Mouse (Mus musculus) ES-CJ7 (cell line): ENCODE data around the gene Asb2.

Source experiments
- DNase-seq: peaks from one replicate; pipeline ENCODE4 v3.0.0; 2011; ENCODE audit warnings: low read depth, low spot score

The Asb2 gene

DNA sequence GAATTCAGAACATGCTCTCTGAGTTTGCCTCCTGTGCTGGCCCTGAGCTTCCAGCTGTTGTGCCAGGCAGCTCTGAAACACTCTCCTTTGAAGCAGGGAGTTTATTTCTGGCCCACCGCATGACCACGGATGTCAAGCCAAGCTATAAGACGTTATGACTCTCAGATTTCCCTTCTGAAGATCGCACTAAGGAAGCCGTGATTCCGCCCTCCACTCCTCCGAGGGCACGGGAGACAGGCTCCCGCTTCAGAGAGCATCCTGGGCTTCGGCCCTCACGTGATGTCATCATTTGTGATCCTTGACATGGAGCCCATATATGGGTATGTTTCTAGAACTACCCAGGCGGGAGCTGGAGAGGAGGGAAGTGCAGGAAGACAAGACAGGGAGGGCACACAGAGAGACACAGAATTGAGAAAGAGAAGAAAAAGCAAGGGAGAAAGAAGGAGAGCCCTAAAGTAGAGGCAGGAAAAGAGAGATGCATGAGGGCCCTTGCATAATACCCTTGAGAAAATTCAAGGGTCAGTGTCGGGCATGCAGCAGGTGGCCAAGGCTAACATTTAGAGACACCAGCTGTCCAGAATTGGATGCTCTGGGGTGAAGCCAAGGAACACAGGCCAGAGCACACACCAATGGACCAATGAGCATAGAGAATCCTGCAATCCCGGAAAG is at the start of gene Asb2:
Asb2 (minus strand) TSS at position 256 of the 669 bp plus-strand sequence.
- no peak for DNase-seq

DNA sequence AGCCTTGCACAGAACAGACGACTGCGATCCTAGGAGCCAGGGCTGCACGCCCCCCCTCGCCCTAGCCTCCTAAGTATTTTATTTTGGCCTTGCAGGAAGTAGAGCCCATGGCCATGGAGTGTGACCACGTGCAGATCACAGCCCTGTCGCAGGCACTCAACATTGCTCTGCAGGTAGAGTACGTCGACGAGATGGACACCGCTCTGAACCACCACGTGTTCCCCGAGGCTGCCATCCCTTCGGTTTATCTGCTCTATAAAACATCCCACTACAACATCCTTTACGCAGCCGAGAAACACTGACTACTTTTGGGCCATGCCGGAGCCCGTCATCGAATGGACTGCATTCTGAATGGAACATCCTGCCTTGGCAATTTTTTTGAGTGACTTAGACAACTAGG is 48.3 kb upstream of the Asb2 start:
- no peak for DNase-seq

DNA sequence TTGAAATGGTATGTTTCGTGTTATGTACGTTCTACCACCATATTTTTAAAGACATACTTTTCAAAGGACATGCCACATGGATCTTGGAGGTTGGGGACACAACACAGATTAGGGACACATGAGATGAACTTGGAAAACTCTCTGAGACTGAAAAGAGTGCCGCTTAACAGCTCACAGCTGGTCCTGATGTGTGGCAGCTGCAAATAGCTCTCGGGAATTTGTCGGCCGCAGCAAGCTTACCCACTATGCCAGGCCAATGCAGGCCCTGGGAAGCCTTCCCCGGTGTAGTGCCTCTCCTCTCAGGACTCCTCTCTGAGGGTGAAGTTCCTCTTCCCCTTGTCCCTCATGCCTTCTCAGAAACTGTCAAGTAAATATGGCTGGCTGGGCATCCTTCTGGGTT is 41.0 kb upstream of the Asb2 start:
- no peak for DNase-seq

DNA sequence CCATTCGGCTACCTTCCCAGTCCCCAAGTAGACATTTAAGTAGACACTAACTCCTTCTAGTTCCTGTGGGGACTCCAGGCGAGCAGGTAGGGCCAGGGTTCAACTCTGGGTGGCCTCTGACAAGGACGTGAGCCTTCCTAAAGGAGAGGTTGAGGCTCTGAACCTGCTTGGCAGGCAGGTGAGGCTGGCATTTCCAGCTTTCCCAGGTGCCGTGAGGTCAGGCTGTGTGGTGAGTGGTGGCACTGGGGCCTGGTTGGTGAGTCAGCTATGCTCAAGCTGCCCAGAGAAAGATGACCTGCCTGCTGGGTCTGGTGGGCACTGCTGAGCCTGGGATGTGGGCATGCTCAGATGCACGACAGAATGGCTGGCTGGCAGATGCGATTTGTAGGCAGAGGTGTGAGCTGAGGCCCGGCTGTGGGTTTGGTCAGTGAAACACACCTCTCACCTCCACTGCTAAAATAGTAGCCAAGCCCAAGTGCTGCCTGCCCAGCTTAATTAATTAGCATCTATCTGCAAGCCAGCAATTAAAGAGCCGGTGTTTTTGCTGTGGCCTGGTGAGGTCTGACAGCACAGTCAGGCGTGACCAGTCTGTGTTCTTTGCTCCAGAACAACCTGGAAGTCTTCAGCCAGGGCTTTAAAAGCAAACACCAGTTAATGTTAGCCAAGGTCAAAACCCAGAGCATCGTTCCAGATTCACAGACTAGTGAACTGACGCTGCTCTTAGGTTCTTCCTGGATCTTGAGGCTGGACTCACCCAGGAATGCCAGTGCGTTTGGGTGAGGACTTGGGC is 39.9 kb upstream of the Asb2 start:
- no peak for DNase-seq

DNA sequence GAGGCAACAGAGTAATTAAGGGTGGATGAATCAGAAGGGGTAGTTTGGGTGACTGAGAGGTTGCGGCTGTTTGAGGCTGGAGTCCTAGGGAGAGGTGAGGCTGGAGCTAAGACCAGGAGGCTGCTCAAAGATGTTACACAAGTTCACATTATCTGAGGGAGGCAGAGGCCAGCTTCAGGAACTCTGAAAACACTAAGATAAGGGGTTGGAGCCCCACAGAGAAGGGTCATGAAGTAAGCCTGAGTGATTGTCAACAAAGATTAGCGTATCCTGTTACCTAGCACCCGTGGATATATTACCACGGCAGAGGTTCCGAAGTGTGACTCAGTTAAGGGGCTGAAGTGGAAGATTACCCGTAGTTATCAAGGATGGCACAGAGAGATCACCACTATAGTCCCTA is 37.7 kb upstream of the Asb2 start:
- DNase-seq: no peak

DNA sequence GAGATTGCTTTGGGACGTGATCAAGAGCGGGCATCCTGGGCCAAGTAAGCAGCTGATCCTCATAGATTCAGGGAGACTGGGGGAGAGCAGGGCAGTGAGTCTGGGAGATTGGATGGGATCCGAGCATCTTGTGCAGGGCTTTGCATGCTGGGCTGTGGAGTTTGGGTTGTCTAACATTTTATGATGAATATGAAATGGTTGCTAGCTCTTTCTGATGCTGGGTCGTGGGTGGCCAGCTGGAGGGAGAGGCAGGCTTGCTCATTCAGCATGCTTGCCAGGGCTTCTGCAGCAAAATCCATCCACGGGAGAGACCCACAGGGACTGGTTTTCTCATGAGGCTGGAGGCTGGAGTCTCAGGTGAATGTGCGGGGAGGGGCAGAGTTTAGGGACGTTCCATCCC is 35.3 kb upstream of the Asb2 start:
- no peak for DNase-seq

DNA sequence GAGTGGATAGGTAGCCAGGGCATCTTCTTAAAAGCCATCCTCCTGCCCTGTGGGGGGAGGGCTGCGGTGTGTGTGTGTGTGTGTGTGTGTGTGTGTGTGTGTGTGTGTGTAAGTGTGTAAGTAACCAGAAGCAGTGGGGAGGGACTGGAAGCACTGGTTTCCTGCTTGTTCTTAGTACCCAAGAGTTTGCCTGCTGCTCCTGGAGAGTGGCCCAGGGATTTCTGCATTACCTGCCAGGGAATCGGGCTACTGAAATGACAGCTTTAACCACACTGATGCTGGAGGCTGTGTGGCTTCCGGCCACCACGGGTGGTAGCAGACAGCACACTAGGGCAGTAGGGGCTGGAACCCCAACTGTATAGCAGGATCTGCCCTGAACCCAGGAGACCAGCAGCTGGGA is 34.2 kb upstream of the Asb2 start:
- DNase-seq: no peak

DNA sequence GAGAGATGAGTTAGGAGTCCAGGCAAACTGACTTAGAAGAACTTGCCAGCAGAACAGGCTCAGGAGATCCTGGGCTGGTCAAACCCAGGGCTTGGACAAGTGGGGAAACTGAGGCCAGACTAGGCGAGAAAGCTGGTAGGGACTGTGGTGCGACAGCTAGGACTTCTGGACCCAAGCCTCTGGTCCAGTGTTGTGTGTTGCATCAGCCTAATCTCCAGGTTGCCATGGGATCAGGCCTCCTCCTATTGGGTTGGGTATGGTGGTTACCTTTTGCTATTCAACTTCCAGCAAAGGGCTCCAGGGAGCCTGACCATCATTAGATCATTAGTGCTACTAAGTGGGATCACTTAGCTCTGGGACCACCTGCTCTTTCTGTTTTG is 33.5 kb upstream of the Asb2 start:
- no peak for DNase-seq

DNA sequence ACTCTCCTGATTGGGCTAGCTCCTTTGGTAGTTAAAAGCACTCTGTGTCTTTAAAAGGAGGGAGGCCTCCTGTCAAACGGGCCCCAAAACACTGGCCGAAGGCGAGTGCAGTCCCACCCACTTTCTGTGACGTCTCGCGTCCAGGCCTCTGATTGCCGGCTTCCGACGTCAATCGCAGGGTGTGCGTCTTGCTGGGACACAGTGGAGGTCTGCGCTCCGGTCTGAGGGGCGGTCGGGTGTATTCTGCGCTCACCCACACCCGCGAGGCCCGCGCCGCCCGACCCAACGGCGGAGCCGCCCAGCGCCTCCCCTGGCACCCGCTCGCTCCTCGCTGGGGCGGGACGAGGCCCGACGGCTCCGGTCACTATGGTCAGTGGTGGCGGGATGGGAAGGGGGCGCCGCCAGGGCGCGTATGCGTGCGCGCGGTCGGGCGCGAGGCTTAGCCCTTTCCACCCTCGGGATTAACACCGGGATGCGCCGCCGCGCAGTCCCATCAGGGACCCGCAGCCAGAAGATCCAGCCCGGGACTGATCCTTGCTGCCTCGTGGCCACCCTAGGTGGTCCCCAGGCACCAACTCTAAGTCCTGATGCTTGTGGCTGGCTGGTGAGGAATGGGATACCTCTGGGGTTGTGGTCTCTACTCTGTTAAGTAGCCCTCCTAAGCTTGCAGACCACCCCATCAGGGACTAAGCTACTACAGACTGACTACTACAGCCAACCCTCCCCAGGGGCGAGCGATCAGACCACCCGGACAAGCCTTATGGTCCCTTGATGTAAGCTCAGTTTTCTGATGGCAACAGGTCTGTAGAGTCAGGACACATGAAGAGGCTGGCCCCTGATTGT is 32.9 kb upstream of the Asb2 start, which contains the start of gene Otub2:
Otub2 (plus strand) TSS at position 178 of the 843 bp plus-strand sequence.
- peak; percentile 96 for DNase-seq

DNA sequence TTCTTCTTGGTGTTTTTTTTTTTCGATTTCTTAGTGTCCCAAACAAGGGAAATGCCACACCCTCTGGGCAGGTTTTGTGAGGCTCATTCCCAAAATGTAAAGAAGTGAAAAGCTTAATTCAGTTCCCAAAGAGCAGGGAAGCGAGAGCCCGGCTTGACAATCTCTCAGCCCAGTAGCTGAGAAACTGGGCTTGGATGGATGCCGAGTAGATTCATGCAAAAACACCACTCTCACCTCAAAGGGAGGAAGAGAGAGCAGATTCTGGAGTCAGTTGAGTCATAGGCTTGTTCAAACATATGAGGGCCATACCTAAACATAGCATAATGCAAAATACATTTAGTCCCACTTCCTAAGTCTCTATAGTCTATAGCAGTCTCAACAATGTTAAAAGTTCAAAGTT is 24.4 kb upstream of the Asb2 start:
- no peak for DNase-seq

DNA sequence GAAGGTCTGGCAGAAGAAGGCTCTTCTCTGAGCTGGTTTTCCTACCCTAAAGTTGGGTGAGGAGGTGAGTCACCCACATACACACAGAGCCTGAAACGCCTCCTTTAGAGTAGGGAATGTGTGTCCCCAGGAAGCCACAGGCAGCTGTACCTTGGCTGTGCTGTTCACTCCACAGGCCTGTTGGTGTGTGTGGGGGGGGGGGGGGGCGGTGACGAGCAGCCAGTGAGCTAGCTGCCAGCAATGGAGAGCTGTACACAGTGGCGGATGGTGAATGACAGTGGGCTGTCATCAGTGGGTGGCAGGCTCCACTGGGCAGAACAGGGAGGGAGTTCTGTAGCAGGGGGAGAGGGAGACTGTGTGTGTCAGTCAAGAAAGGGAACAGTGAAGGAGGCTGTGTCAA is 21.0 kb upstream of the Asb2 start:
- no peak for DNase-seq

DNA sequence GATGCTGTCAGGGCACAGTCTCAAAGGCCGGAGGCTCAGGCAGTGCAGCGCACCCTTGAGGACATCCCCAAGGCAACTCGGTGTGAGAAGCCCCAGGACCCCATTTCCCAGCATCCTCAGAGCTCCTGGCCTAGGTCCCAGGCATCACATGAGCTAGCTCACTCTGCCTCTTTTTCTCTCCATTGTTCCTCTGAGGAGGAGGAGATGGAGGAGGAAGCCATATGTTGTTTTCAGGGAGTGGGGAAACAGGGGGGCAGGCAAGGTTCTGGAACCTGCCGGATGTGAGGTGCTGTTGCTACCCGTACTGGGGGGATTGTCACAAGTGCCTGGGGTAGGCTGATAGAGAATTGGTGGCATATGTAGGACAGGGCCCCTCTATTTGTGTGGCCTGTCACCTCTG is 20.3 kb upstream of the Asb2 start:
- DNase-seq: no peak

DNA sequence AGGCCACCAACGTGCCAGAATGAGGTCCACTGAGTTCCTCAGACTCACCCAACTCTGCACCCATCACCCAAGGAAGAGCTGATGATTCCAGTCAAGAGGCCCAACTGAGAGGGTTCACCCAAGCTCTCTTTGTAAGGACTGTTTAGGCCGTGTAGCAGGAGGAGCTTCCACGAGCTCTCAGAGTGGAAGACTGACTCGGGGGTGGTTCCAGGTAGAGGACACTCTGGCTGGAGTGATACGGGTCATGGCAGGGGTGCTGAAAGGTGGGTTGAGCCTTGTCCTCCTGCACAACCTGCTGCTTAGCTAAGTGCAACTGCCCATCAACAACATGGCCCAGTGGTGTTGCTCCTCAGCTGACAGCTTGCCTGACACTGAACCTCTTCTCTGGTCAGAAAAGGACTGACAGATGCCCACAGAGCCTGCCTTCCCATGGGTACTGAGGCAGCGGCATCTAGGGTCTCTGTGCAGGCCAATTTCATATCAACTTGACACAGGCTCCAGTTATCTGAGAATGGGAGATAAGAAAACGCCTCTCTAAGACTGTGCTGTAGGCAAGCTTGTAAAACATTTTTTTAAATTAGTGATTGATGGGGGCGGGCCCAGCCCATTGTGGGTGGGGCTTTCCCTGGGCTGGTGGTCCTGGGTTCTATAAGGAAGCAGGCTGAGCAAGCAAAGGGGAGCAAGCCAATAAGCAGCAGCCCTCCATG is 17.9 kb upstream of the Asb2 start:
- DNase-seq: no peak

DNA sequence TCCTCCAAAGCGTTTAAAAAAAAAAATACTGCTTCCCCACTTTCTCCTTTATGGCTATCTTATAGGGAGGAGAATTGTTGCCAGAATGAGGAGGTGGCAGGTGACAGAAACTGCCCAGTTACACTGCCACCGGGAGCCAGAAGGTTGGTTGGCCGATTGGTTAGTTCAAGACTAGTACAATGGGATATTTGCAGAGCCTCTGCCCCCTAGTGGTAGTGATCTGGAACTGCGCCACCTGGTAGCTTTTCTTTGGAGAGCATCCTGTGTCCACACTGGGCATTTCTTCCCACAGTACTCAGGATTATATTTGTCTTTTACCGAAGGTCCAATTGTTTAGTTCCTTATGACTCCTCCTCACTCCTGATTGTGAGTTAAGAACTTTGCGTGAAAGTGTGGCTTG is 15.9 kb upstream of the Asb2 start:
- DNase-seq: peak; percentile 64

DNA sequence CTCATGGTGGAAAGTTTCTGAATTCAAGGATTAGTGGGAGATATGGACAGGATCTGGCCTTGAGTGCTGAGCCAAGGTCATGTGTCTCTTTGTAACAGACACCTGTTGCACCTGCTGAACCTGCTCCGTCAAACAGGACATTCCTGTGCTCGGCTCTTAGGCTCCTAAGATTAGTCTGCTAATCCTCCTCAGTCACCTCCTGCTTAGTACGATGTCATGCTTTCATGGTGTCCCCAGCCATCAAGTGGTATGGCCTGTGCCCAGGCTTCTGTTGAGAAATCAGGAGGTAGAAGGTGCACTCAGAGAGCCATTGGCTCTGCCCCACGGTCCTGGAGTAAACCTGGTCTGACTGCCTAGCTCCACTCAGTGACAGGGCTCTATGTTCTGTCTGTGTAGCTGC is 15.1 kb upstream of the Asb2 start:
- no peak for DNase-seq

DNA sequence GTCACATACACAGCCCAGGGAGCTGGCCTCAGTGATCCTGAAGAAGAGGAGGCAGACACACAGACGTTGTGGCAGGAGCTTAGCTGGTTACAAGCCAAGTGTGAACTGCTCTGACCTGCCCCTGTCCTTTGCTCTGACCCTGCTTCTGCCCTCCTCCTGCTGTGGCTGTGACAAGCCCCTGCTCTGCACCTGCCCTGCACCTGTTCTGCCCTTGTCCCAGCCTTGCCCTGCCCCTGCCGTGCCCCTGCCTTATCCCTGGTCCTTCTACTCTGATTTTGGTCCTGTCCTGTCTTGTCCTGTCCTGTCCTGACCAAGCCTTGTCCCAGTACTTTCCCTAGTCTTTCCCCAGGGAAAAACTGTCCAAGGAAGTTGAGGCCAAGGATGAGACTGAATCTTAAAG is 13.0 kb upstream of the Asb2 start:
- DNase-seq: no peak

DNA sequence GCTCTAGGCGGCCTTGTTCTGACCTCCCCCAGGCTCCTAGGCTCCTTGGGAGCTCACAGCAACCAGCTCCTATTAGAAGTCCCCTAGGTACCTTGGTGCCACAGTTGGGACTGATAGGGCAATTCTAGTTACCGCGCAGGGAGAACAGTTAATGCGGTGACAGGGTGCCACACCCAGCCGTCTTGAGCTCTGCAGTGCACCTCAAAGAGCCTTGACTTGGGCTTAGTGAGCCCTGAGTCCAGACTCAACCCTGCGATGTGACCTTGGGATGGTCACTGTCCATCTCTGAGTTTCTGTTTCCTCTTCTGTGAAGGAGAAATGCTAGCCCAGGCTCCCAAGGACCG is 12.5 kb upstream of the Asb2 start:
- DNase-seq: no peak

DNA sequence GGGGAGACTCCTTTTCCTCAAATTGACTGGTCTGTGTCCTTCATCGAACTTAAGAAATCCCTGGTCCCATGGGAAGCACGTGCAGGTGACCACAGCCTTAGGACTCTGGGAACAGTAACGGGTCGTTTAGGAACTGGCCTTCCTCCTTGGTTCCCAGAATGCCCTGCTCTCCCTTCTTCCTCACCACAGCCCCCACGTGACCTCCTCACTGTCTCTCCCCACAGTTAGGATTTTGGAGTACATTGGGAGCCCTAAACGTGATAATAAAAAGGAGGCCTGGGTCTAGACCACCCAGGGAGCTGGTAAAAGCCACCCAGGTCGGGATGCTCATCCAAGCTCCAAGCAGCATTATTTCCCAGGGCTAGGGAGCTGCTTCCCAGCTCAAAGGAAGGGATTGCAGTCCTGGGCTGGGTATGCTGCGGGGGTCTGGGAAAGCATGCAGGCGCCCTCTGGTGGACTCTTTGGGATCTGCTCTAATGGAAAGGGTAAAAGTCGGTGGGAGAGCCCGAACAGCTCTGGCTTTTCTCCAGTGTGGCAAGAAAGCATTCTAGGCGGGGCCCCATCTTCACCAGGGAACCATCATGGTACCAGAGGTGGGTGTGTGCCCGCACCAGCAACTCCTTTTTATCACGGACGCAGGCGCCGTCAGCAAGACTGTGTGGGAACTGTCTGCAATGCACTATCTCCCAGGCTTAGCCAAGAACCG is 12.0 kb upstream of the Asb2 start:
- peak; percentile 77 for DNase-seq

DNA sequence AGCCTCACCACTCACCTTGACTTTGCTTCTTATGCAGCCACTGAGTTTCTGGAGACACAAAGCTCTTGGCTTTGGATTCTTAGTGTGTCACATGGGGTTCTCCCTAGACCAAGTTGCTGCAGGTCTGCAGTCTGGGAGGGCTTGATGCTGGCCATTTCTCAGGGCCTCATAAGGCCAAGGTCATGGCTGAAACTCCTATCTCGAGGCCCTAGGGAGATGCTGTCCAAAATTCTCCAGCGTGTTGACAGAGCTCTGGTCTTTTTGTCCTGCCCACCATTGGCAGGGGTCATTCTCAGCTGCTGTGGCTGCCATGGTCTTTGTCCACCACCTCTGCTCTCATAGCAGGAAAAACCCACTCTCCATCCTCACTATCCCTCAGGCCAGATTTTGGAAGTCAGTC is 11.4 kb upstream of the Asb2 start:
- DNase-seq: no peak

DNA sequence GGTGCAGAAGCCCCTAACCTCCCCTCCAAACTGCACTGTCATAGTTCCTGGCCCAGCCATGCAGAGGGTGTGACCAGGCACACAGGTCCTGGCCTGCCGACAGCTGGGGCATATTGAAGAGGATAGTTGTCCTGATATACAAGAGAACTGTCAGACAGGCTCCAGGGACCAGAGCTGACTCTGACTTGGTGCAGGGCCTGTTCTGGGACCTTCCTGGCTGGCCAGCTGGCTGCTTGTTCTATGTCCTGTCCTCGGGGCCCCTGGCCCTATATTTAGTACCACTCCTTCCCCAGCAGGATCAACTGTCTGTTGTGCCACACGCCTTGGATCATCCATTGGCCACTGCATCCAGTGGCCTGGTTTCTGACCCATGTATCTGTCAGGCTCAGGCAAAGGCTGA is 6.5 kb upstream of the Asb2 start:
- DNase-seq: no peak

DNA sequence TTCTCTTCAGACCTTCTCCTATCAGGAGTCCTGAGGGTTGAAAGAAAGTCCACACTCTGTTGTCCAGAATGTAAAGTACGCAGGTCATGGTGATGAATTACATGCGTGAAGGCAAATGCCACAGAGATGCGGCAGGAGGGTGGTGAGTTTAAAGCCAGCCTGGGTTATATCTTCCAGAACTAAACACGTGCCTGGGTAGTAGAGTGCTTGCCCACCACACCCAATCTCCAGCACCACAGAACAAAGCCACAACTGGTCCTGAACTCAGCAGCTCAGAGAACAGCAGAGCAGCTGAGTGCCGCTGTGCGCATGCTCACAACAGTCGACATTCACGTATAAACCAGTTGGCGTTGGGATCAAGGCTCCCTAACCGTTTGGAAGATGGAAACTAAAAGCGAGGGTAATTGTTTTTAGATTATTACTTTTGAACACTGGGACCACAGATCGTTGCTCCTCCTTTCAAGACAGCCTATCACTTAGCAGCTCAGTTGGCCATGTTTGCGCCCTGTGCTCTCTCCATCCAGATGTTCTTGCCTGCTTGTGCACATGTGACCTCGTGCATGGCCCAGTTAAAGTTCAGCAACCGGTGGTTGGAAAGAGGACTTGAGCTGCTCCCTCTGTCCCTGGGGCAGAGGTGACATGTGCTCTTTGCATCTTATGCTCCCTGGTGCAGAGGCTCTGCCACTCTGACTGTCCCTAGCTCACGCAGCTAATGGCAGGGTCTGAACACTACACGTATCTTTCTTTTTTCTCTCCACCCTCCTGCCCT is 5.9 kb upstream of the Asb2 start:
- DNase-seq: no peak
